Mouse (Mus musculus): ENCODE results near the gene Hpd. TPM values are rescaled to one million over a fixed set of nuclear protein-coding genes. Genes with fewer than 3 reads are reported as not detected.

The Hpd gene
- total and polyA plus RNA-seq, 3 experiments, result 0.20 TPM; not detected in 2

DNA sequence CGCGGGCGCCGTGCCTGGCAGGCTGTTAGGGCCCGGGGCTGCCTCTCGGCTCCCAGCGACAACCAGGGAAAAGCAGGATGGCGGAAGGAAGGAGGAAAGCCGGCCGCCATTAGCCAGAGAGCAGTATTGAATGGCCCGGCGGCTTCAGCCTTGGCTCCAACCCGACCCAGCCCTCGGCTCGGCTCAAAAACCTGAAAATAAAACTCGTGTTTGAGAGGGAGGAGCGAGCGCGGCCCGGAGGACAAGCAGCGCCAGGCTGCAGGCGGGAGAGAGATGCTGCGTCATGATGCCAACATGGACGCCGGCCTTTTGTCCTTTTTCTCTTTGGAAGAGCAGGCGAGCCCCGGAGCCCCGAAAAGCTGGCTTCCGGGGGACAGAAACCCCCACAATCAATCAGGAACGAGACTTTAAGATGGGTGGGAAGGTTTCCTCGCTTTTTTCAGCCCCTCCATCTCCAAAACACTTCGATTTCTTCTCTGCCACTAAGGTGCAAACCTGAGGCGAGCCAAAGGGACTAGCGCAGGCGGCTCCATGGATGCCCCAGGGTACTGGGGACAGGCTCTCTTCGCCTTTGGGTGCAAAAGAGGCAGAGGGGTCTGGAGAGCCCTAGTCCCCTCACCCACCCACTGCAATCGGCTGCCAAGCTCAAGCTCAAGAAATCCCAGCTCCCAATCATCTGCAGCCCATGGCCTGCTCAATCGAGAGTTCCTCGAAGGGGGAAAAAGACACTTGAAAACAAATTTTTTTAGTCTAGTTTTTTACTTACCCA, 43.4 kb downstream of the Hpd start:
- dilution Hi-C loops (cut with MboI; ENCODE audit: extremely low pct_ligation_motif_present, extremely low pct_unique_long_range_greater_than_20kb, low sequenced_read_pairs), result no loop called here

DNA sequence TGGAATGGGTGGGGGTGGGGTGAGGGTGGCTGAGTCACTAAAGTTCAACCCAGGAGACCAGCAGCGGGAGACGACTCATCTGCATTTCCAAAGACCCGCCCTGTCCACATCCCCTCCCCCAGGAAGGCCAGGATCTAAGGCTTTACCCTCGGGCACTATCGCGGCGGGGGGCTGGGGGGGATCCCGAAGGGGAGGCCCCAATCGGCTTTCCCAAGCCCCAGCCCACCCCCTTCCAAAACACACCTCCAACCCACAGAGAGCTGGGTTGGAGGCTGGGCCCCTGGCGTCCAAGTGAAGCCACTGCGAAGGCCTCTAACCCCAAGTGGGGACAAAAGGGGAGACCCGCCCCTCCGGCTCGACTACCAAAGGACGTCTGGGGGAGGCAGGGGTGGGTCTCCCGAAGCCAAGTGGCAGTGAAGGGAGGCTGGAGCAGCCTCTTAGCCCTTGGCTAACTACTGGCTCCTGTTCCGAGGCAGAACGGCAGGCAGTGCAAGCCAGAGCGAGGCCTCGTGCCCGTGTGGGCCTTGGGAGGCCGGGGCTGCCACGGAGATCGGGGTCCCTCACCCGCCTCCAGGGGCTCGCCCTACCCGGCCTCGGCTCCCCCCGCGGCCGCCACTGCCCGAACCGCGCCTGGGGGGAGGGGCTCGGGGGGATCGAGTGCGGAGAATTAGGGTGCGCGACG, 44.2 kb downstream of the Hpd start:
- Histone ChIP-seq H3K9me3 (replicated peaks; ENCODE audit: low read length) (no peaks in the 10 kb centered on the region), H3K4me3 (replicated peaks in 1 of 3; ENCODE audit: low read depth in 2 of 3, low read length in 2 of 3, poor library complexity in 1 of 3) (peak overlapping the region; percentile 63 to 86 (median 76)), H3K27me3 (replicated peaks) (no peaks in the 10 kb centered on the region), H3K4me1 (ENCODE audit: control insufficient read depth in 1 of 2, insufficient read depth in 2 of 2) (peaks cover 10 to 46% of the 10 kb centered on the region in 2 experiments; a peak in 3 of 4 replicates), H3K79me2 (replicated peaks; ENCODE audit: control insufficient read depth, extremely low read depth, insufficient read depth, poor library complexity, severe bottlenecking) (peaks cover 45% of the 10 kb centered on the region), H3K4me2 (ENCODE audit: insufficient read depth, low read depth, poor library complexity, severe bottlenecking) (peak overlapping the region; percentile 92), H3K9ac (ENCODE audit: insufficient read depth, low read depth) (peak overlapping the region; percentile 100), H3K27ac (ENCODE audit: insufficient read depth, low read depth) (peak overlapping the region; percentile 99), H3K36me3 (replicated peaks in 1 of 2; ENCODE audit: control insufficient read depth in 1 of 2, insufficient read depth in 1 of 2, low read length in 1 of 2) (peaks cover 25 to 45% of the 10 kb centered on the region in 2 experiments)
- DNase-seq (ENCODE audit: extremely low read depth), result peak; percentile 81
- in situ Hi-C loops (cut with MboI; ENCODE audit: low pct_ligation_motif_present, low pct_unique_long_range_greater_than_20kb, low sequenced_read_pairs) (no loop called here), dilution Hi-C loops (cut with MboI; ENCODE audit: extremely low pct_ligation_motif_present, extremely low pct_unique_long_range_greater_than_20kb, low sequenced_read_pairs) (no loop called here)
- TF ChIP-seq ZMIZ1 (IDR thresholded peaks at IDR 0.05; ENCODE audit: low read depth, low read length) (peak; percentile 47), ETS1 (conservative IDR thresholded peaks at IDR 0.05; ENCODE audit: low read depth, low read length) (peak; percentile 57), TCF12 (IDR thresholded peaks at IDR 0.05; ENCODE audit: low read depth, low read length) (peak; percentile 10; the same call in 1 of the 2 replicates), NELFE (IDR thresholded peaks at IDR 0.05; ENCODE audit: low read depth, low read length) (peak; percentile 14; the same call in 1 of the 2 replicates), ELF1 (IDR thresholded peaks at IDR 0.05; ENCODE audit: low read depth, low read length) (no peak), IRF4 (IDR thresholded peaks at IDR 0.05; ENCODE audit: low read depth, low read length) (0 out of 2 replicates have a peak, but pooled peaks have one; percentile 8), CHD2 (IDR thresholded peaks at IDR 0.05; ENCODE audit: low read length) (no peak; the same call in 1 of the 2 replicates), RCOR1 (conservative IDR thresholded peaks at IDR 0.05; ENCODE audit: low read depth, low read length) (no peak), TBP (conservative IDR thresholded peaks at IDR 0.05; ENCODE audit: low read depth, low read length) (0 out of 2 replicates have a peak, but pooled peaks have one; percentile 42)

More for the DNA sequence above, 43.4 kb downstream of the Hpd start:
- H3K79me2 ChIP-seq (replicated peaks; ENCODE audit: control insufficient read depth, extremely low read depth, insufficient read depth, poor library complexity, severe bottlenecking), result peaks cover 52% of the 10 kb centered on the region
- no peak for DNase-seq (ENCODE audit: extremely low read depth)
- peak overlapping the region; percentile 99 for H3K27ac ChIP-seq (ENCODE audit: insufficient read depth, low read depth)
- H3K27me3 ChIP-seq (replicated peaks), result no peaks in the 10 kb centered on the region
- in situ Hi-C loops (cut with MboI; ENCODE audit: low pct_ligation_motif_present, low pct_unique_long_range_greater_than_20kb, low sequenced_read_pairs), result no loop called here
- peaks cover 10 to 38% of the 10 kb centered on the region in 2 experiments; a peak in 3 of 4 replicates for H3K4me1 ChIP-seq (ENCODE audit: control insufficient read depth in 1 of 2, insufficient read depth in 2 of 2)
- TF ChIP-seq PAX5 (IDR thresholded peaks at IDR 0.05; ENCODE audit: low read length), result no peak
- TF ChIP-seq NRF1 (IDR thresholded peaks at IDR 0.05; ENCODE audit: low read depth, low read length), result peak; percentile 35
- TF ChIP-seq UBTF (IDR thresholded peaks at IDR 0.05; ENCODE audit: low read depth, low read length), result no peak
- TF ChIP-seq MXI1 (IDR thresholded peaks at IDR 0.05; ENCODE audit: low read depth, low read length), result peak; percentile 72
- TF ChIP-seq KAT2A (IDR thresholded peaks at IDR 0.05; ENCODE audit: insufficient replicate concordance, low read length), result 0 out of 2 replicates have a peak, but pooled peaks have one; percentile 27
- no peak for TF ChIP-seq USF1 (IDR thresholded peaks at IDR 0.05; ENCODE audit: low read depth, low read length)
- TF ChIP-seq E2F4 (IDR thresholded peaks at IDR 0.05; ENCODE audit: insufficient replicate concordance, low read depth, low read length), result no peak
- peak; percentile 47 for TF ChIP-seq POLR2A (IDR thresholded peaks at IDR 0.05; ENCODE audit: low read depth, low read length)
- TF ChIP-seq NELFE (IDR thresholded peaks at IDR 0.05; ENCODE audit: low read depth, low read length), result peak; percentile 41
- 0 out of 2 replicates have a peak, but pooled peaks have one; percentile 23 for TF ChIP-seq MEF2A (IDR thresholded peaks at IDR 0.05; ENCODE audit: borderline replicate concordance, low read depth, low read length)
- no peak; the same call in 1 of the 2 replicates for TF ChIP-seq SIN3A (IDR thresholded peaks at IDR 0.05; ENCODE audit: low read length)
- peak; percentile 74; the same call in 1 of the 2 replicates for TF ChIP-seq MAFK (IDR thresholded peaks at IDR 0.05; ENCODE audit: insufficient replicate concordance, low read length)
- no peak for TF ChIP-seq RAD21 (IDR thresholded peaks at IDR 0.05; ENCODE audit: low read depth, low read length)
- no peak; the same call in 1 of the 2 replicates for TF ChIP-seq HCFC1 (IDR thresholded peaks at IDR 0.05; ENCODE audit: low read depth, low read length)
- no peak for TF ChIP-seq IRF4 (IDR thresholded peaks at IDR 0.05; ENCODE audit: low read depth, low read length)
- 0 out of 2 replicates have a peak, but pooled peaks have one; percentile 47 for TF ChIP-seq TBP (conservative IDR thresholded peaks at IDR 0.05; ENCODE audit: low read depth, low read length)
- TF ChIP-seq CTCF (conservative IDR thresholded peaks at IDR 0.05 in 1 of 2, IDR thresholded peaks at IDR 0.05 in 1 of 2; ENCODE audit: low read depth in 2 of 2, low read length in 2 of 2), result no peak
- TF ChIP-seq MAX (IDR thresholded peaks at IDR 0.05; ENCODE audit: low read length), result 0 out of 2 replicates have a peak, but pooled peaks have one; percentile 62
- no peak for TF ChIP-seq SMC3 (IDR thresholded peaks at IDR 0.05; ENCODE audit: low read depth, low read length)
- TF ChIP-seq MAZ (IDR thresholded peaks at IDR 0.05; ENCODE audit: low read depth, low read length), result 0 out of 2 replicates have a peak, but pooled peaks have one; percentile 51
- TF ChIP-seq TCF12 (IDR thresholded peaks at IDR 0.05; ENCODE audit: low read depth, low read length), result peak; percentile 53
- TF ChIP-seq ELF1 (IDR thresholded peaks at IDR 0.05; ENCODE audit: low read depth, low read length), result 0 out of 2 replicates have a peak, but pooled peaks have one; percentile 18
- TF ChIP-seq ZMIZ1 (IDR thresholded peaks at IDR 0.05; ENCODE audit: low read depth, low read length), result no peak
- 0 out of 2 replicates have a peak, but pooled peaks have one; percentile 44 for TF ChIP-seq CHD2 (IDR thresholded peaks at IDR 0.05; ENCODE audit: low read length)
- TF ChIP-seq ZKSCAN1 (IDR thresholded peaks at IDR 0.05; ENCODE audit: borderline replicate concordance, low read depth, low read length), result no peak
- no peak for TF ChIP-seq POLR2AphosphoS2 (IDR thresholded peaks at IDR 0.05; ENCODE audit: low read depth, low read length)
- peak; percentile 40; the same call in 1 of the 2 replicates for TF ChIP-seq MYC (IDR thresholded peaks at IDR 0.05; ENCODE audit: low read depth, low read length)
- TF ChIP-seq ZNF384 (IDR thresholded peaks at IDR 0.05; ENCODE audit: low read depth, low read length), result no peak
- no peak for TF ChIP-seq JUND (conservative IDR thresholded peaks at IDR 0.05; ENCODE audit: low read depth, low read length)
- TF ChIP-seq EP300 (IDR thresholded peaks at IDR 0.05; ENCODE audit: low read length), result no peak
- no peak for TF ChIP-seq ZC3H11A (IDR thresholded peaks at IDR 0.05; ENCODE audit: low read depth, low read length)
- TF ChIP-seq ETS1 (conservative IDR thresholded peaks at IDR 0.05; ENCODE audit: low read depth, low read length), result no peak
- no peak for TF ChIP-seq BHLHE40 (IDR thresholded peaks at IDR 0.05; ENCODE audit: low read depth, low read length)
- no peak for TF ChIP-seq JUN (IDR thresholded peaks at IDR 0.05; ENCODE audit: insufficient read depth, low read depth, low read length)
- TF ChIP-seq GABPA (IDR thresholded peaks at IDR 0.05; ENCODE audit: insufficient replicate concordance, low read depth, low read length), result no peak
- TF ChIP-seq CHD1 (IDR thresholded peaks at IDR 0.05; ENCODE audit: low read depth, low read length), result 0 out of 2 replicates have a peak, but pooled peaks have one; percentile 55
- H3K36me3 ChIP-seq (replicated peaks in 1 of 2; ENCODE audit: control insufficient read depth in 1 of 2, insufficient read depth in 1 of 2, low read length in 1 of 2), result peaks cover 21 to 38% of the 10 kb centered on the region in 2 experiments
- H3K4me3 ChIP-seq (replicated peaks in 1 of 3; ENCODE audit: low read depth in 2 of 3, low read length in 2 of 3, poor library complexity in 1 of 3), result peak overlapping the region; percentile 63 to 86 (median 76)
- H3K4me2 ChIP-seq (ENCODE audit: insufficient read depth, low read depth, poor library complexity, severe bottlenecking), result peak overlapping the region; percentile 92
- H3K9me3 ChIP-seq (replicated peaks; ENCODE audit: low read length), result no peaks in the 10 kb centered on the region
- peak overlapping the region; percentile 100 for H3K9ac ChIP-seq (ENCODE audit: insufficient read depth, low read depth)

Data from CH12.LX (cell line).